Mouse (Mus musculus): Measurements from ENCODE around the gene Tmem72.

Gene Tmem72

DNA sequence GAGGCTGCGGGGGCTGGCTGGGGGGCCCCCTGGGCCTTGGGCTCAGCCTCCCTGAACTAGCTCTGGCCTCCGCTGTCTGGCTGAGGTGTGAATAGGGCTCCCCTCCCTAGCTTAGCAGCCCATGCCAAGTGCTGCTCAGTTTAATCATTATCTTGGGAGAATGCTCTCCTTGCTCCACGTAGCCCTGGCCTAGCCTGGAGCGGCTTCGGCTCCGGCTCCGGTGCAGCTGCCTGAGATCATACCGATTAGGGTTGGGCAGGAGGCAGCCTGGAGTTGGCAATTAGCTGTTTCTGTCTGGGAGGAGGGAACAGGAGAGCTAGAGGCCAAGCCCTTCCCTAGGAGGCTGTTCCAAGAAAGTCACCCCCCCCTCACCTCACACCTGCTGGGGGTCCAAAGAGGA is at the start of gene Tmem72:
Gene Tmem72 (minus strand): TSS at position 248 of the 400 bp plus-strand sequence.
- no peak for DNase-seq (ENCODE audit: low spot score in 2 of 2)

- DNase-seq (ENCODE audit: low spot score in 2 of 2): no peak
These were observed 47.8 kb upstream of the Tmem72 start for GRCm38 (mm10) chr6:116764524-116764923.

DNA sequence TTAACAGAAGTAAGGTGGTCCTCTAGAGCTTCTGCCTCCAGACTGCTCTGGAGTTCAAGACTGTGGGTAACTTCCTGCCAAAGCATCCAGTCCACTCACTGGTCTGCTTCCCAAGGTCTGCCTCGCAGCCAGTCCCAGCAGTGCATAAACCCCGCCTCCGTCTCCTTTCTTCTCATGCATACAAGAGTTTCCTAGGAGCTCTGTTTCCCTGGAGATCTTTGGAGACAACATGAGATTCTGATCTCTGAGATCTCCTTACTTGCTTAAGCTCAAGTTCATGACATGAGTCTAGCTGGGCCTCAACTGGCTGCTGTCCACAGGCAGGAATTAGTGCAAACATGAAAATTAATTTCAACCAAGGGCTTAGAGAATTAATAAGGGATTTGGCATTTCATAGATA is 45.6 kb upstream of the Tmem72 start:
- DNase-seq (ENCODE audit: low spot score in 2 of 2): no peak

- DNase-seq (ENCODE audit: low spot score in 2 of 2): no peak
These were observed 43.5 kb upstream of the Tmem72 start for GRCm38 (mm10) chr6:116760181-116760580.

DNA sequence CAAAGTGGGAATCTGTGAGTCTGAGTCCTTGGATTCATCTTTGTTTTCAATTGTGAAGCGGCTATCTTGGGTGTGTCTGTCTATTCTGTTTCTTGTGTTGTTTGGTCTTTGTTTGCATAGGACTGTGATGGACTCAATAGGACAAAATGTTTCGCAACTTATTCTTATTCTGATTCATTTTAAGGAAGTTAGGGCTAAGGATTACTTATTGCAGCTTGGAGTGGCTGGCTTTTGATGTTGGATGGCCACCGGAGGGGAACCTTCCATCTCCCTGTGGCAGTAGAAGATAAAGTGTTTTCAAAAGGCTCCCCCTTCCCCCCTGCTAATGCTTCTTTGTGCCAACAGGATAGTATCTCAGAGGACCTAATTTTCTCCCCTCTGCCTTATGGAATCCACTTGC is 39.7 kb upstream of the Tmem72 start:
- DNase-seq (ENCODE audit: low spot score in 2 of 2): no peak

GRCm38 (mm10) chr6:116738046-116738445 is 21.3 kb upstream of the Tmem72 start:
- DNase-seq (ENCODE audit: low spot score in 2 of 2): no peak

DNA sequence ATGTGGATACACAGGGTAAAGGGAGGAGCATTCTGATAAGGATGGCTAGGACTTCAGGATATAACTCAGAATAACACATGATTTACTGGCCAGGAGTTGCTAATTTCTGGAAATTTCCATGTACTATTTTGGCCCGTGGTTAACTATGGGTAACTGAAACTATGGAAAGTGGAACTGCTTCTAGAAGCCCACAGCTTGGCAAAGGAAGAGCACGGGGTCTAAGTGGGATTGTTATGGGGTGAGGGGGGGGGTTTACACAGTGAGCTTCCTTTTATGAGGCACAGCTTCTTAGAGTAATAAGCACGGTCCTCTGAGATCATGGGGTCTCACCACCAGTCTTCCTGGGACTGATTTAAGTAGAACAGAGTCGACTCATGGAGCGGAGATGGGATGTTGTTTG is 18.6 kb upstream of the Tmem72 start:
- DNase-seq (ENCODE audit: low spot score in 2 of 2): no peak

DNA sequence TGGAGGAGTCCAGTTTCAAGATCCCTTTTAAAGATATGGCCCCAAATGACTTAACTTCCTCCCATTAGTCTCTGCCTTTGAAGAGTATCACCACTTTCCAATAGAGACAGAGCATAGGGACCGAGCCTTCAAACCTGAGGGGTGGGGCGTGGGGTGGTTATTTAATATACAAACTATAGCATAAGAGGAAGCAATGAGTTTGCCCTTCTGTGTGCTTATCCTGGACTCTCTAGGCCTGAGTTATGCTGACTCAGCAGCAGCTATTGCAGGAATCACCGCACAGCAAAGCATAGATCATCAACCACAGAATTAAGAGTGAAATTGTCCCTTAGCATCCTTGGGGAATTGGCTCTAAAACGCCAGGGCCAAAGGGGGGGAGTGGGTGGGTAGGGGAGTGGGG is 16.9 kb upstream of the Tmem72 start:
- DNase-seq (ENCODE audit: low spot score in 2 of 2): no peak

GRCm38 (mm10) chr6:116724489-116725160 is 7.9 kb upstream of the Tmem72 start:
- no peak for DNase-seq (ENCODE audit: low spot score in 2 of 2)

DNA sequence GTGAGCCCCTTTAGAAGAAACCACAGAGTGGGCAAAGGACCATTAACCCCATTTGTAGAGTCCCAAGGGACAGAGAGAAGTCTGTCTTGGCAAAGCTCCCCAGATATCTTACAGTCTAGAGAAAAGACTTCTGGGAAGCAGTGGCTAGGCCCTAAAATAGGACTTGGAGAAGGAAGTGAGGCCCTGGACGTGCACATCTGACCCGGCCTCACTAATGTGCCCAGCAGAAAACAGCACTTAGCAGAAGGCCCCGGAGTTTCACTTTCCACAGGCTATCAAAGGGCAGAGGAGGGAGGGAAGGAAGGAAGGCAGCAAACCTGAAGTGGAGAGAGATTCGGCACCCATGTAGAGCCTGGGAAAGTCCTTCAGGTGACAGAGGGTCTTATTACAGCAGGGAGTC is 2.2 kb upstream of the Tmem72 start:
- no peak for DNase-seq (ENCODE audit: low spot score in 2 of 2)

GRCm38 (mm10) chr6:116718361-116718760 is 1.6 kb upstream of the Tmem72 start:
- DNase-seq (ENCODE audit: low spot score in 2 of 2): no peak

DNA sequence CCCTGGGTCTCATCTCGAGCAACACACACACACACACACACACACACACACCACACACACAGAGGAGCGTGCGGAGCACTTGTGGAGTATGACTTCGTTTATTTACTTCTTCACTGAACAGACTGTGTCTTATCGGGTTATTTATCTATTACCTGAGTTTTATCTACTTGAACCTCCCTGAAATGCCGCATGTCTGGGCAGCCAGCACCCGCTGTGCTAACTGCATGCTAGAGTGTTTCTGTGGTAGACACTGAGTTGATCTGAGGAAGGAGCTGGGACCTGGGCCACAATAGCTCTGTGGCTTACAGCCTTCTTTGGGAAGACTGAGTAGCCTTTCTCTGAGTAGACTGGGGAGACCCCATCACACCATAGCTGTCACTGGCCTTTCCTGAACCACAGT is 1.1 kb upstream of the Tmem72 start:
- no peak for DNase-seq (ENCODE audit: low spot score in 2 of 2)

- no peak for DNase-seq (ENCODE audit: low spot score in 2 of 2)
These were observed 1.5 kb downstream of the Tmem72 start for GRCm38 (mm10) chr6:116715166-116715565.

DNA sequence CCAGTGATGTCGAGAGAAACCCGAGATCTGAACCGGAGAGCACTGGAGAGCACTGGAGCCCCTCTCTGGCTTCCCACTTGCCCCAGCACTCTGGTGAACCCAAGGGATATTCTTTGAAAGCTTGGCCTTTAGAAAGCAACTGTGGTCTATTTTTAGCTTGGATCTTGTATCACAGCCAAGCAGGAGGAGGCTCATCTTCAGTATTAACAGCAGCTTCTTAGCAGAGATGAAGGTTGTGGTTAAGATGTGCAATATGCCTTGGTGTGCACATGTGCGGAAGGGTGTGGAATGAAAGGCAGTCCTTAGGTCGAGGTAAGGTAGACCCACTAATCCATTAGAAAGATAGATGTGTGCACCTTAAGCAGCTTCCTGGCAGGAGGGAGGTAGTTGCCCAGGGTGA is 2.1 kb downstream of the Tmem72 start:
- DNase-seq (ENCODE audit: low spot score in 2 of 2): no peak

DNA sequence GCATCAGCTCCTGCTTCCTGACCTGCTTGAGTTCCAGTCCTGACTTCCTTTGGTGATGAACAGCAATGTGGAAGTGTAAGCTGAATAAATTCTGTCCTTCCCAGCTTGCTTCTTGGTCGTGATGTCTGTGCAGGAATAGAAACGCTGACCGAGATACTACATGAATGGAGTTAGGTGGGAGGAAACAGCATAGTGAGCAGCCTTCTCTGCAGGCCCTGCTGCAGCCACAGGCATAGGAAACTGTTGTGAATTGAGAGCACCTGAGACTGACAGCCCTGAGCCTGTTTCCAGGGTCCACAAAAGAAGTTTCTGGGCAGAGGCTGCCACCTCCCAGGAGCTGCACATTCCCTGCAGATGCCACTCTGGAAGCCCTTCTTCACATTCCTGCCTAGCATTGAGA is 2.7 kb downstream of the Tmem72 start:
- no peak for DNase-seq (ENCODE audit: low spot score in 2 of 2)

- DNase-seq (ENCODE audit: low spot score in 2 of 2): no peak
These were observed 4.2 kb downstream of the Tmem72 start for GRCm38 (mm10) chr6:116712503-116712902.

DNA sequence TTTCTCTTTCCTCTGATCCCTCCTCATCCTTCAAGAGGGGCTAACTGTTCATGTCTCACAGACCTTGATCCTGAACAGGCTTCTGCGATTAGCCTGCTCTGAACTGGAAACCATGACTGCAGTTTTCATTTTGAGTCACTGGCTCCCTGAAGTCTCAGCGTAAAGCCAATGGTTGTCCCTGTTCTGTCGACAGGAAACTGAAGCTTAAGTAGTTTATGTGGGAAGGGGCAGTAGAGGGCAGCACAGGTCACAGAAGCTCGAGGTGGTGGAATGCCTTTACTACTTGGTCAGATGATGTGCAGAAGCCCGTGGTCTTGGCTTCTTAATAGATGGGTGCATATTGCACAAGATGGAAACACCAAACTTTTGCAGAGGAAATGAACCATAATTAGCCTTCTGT is 4.7 kb downstream of the Tmem72 start:
- DNase-seq (ENCODE audit: low spot score in 2 of 2): no peak

DNA sequence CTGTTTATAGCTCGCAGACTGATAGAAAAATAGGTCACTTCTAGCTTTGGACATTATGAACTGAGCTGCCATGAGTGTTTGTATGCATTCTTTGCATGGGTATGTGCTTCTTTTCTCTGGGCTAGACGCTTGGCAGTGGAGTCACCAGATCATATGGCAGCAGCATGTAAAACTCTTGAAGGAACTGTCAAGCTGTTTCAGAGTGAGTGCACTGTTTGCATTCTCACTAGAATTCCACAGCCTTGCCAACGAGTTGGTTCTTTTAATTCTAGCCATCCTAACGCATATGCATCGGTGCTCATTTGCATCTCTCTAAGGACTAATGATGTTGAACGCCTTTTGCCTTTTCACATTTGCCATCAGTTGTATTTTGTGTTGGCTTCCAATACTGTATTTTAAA is 12.4 kb downstream of the Tmem72 start:
- DNase-seq (ENCODE audit: low spot score in 2 of 2): no peak

GRCm38 (mm10) chr6:116700821-116701220 is 15.9 kb downstream of the Tmem72 start:
- DNase-seq (ENCODE audit: low spot score in 2 of 2): peak in 1 of 2 experiments; percentile 33

DNA sequence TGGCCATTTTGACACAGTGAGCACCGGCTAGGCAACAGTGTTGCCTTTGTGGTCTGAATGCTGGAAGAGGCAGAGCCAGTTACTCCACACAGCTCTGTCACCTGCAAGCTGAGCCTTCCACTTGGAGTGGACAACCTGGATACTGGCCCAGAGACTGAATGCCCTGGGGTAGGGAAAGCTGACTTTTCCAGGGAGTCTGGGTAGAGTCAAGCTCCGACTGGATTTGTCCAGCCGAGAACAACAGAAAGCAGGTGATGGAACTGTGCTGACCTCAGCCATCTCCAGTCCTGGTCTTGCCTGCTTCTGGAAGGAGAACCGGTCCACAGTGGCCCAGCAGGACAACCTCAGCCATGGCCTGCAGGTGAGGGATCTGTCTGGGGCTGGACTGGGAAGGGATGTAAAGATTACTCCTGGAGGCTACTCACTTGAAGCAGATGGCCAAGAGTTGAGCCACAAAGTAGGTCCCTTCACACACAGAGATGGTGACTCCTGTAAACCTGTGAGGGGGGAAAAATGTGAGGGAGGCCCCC is 18.8 kb downstream of the Tmem72 start:
- DNase-seq (ENCODE audit: low spot score in 2 of 2): no peak

DNA sequence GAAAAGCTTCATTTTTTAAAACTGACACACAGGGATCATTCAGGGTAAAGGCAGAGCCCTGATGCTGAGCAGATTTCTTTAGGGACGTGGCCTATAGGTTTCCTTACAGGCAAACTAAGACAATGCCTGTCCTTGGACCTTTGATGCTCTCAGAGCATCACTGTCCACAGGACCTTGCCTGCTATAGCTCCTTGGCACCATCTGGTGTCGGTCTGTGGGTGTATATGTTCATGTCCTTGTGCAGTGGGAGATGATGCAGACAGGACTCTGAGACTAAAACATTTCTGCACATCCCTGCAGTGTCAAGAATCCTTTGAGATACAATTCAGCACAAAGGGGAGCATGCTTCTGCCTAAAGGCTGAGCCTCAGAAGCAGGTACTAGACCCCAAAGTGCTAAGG is 19.3 kb downstream of the Tmem72 start:
- no peak for DNase-seq (ENCODE audit: low spot score in 2 of 2)

DNA sequence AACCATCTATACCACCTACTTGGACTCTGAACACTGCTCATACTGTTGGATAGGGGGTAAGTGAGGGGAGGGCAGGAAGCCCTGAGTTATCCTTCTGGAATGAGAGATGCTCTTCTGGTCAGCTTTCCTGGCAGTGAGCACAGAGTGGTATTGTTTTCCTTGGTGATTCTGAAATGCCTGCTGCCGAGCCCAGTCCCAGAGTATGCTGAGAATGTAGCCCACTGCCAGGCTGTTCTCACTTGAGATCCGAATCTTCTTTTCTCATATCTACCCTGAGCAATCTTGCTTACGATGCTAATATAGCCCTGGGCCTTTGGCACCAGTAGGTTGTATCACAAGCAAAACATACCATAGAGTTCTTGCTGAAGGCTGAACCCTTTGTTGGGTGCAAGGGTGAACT is 22.4 kb downstream of the Tmem72 start:
- DNase-seq (ENCODE audit: low spot score in 2 of 2): no peak

DNA sequence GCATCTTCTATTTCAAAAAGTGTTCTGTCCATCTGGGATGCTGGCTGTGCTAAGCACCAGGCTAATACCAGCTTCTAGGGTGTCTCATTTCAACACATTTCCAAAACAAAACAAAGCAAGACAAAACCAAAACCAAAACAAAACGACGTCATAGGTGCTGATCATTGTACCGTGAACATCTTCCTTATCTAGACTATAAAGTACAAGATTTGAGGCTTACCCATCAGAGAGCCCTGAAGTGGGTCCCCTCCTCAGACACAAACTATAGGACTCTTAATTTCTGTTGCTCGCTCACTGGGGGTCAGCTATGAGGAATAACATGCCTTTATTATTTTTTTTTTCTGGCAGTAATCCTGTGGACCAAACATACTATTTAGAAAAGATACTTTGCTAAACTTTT is 23.1 kb downstream of the Tmem72 start:
- DNase-seq (ENCODE audit: low spot score in 2 of 2): no peak

DNA sequence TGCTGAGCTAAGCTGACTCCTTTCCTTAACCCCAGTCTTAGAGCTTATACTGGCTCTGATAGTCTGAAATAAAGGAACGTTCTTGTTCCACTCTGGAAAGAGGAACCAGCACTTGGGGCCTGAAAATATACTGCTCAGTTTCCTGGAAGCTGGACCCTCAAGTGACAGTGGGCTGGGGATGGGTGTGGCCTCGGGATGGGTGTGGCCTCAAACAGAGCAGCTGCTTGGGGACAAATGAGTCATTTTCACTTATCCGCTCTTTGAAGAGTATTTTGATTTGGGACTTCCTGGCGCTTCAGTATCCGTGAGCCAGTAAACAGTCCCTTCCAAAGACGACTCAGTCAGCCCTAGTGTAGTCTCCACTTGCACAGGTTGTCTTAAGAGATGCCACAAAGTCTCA is 34.4 kb downstream of the Tmem72 start:
- peak in 1 of 2 experiments; percentile 61 for DNase-seq (ENCODE audit: low spot score in 2 of 2)

Measured in urinary bladder, postnatal 4 days (tissue).